Mouse (Mus musculus): ENCODE measurements around the gene Herpud2. TPM values are rescaled to one million over a fixed set of nuclear protein-coding genes. Genes with fewer than 3 reads are reported as not detected.
"Not testable (repeated sequence)": the region's sequence is repeated elsewhere in the genome, so short reads cannot be mapped to it uniquely, and the experiment has no call there.

The Herpud2 gene
- polyA plus RNA-seq, 1 experiment from 2014 or later: 33.4 TPM

DNA sequence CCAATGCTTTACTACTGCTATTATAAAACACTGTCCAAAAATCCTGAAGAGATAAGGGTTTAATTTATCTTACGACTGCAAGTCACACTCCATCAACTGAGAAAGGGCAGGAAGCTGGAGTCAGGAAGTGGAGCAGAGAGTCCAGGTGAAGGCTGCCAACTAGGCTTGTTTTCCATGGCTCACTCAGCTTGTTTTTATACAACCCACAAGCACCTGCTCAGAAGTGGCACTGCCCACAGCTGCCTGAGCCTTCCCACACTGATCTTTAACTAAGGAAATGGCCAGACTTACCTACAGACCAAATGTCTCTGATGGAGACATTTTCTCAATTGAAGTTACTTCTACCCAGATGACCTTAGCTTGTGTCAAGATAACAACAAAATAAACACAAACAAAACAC is 11.3 kb downstream of the Herpud2 start:
- no peak overlapping the region for H3K27ac ChIP-seq (ENCODE audit: low read depth, low read length)
- H3K4me3 ChIP-seq (ENCODE audit: low read depth, low read length): no peak overlapping the region
- H3K9ac ChIP-seq (ENCODE audit: low read length): no peak overlapping the region
- no peak overlapping the region for H3K4me2 ChIP-seq (ENCODE audit: low read depth)
- ATAC-seq (ENCODE audit: insufficient read depth, low FRiP score, low TSS enrichment): no peak
- no peaks in the 10 kb centered on the region for H3K36me3 ChIP-seq (ENCODE audit: control insufficient read depth, insufficient read depth, low read length)
- H3K27me3 ChIP-seq (ENCODE audit: control insufficient read depth, insufficient read depth, low read length): no peaks in the 10 kb centered on the region
- no peaks in the 10 kb centered on the region for H3K9me3 ChIP-seq (ENCODE audit: control insufficient read depth, low read length)
- WGBS: 82% methylated on average over 1 of the region's 1 CpGs
- DNase-seq (ENCODE audit: low spot score): no peak
- no peaks in the 10 kb centered on the region for H3K4me1 ChIP-seq (ENCODE audit: control insufficient read depth, insufficient read depth, low read length)

DNA sequence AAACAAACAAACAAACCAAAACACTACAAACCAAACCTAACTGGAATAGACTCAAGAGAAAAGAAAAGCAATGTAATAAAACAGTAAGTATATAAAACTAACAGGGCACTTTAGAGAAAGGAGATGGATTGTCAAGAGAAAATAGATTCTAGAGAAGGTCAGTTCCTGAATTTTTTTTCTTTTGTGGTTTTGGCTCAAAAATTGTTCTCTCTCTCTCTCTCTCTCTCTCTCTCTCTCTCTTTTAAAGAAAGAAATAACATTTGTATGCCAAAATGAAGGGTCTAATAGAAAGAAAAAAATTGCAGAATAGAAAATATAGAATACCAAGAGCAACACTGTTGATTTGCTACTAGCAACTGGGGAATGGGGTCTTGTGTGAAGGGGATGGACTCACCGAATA is 12.7 kb downstream of the Herpud2 start:
- 95% methylated on average over 1 of the region's 1 CpGs for WGBS
- H3K9me3 ChIP-seq (ENCODE audit: control insufficient read depth, low read length): no peaks in the 10 kb centered on the region
- no peak overlapping the region for H3K4me3 ChIP-seq (ENCODE audit: low read depth, low read length)
- no peaks in the 10 kb centered on the region for H3K27me3 ChIP-seq (ENCODE audit: control insufficient read depth, insufficient read depth, low read length)
- H3K4me2 ChIP-seq (ENCODE audit: low read depth): no peak overlapping the region
- DNase-seq (ENCODE audit: low spot score) (no peak), ATAC-seq (ENCODE audit: insufficient read depth, low FRiP score, low TSS enrichment) (no peak)
- H3K27ac ChIP-seq (ENCODE audit: low read depth, low read length): no peak overlapping the region
- no peaks in the 10 kb centered on the region for H3K4me1 ChIP-seq (ENCODE audit: control insufficient read depth, insufficient read depth, low read length)
- no peaks in the 10 kb centered on the region for H3K36me3 ChIP-seq (ENCODE audit: control insufficient read depth, insufficient read depth, low read length)
- H3K9ac ChIP-seq (ENCODE audit: low read length): no peak overlapping the region

DNA sequence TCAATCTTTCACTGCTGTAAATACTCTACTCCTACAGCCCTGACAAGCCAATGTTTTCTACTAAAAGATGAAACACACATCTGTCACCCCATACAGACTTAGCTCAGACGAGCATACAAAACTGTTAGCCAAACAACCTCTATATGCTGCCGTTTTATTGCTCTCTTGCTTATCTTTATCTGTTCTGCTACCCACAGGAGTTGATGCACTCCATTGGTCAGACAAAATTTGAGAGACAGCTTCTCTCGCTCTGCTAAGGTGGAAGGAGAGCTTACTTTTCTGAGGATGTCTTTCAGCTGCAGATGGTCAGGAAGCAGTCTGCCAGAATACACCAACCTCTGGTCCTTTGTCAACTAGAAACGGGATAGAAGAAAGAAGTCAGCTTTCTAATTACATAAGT is 18.7 kb downstream of the Herpud2 start:
- H3K4me3 ChIP-seq (ENCODE audit: low read depth, low read length): no peak overlapping the region
- 80% methylated on average over 4 of the region's 4 CpGs for WGBS

GRCm38 (mm10) chr9:25132253-25132652 is 19.4 kb downstream of the Herpud2 start:
- Histone ChIP-seq H3K9me3 (ENCODE audit: control insufficient read depth, low read length) (no peaks in the 10 kb centered on the region), H3K4me1 (ENCODE audit: control insufficient read depth, insufficient read depth, low read length) (no peaks in the 10 kb centered on the region), H3K9ac (ENCODE audit: low read length) (no peak overlapping the region)

More for the DNA sequence above, 18.7 kb downstream of the Herpud2 start:
- no peak for ATAC-seq (ENCODE audit: insufficient read depth, low FRiP score, low TSS enrichment)
- H3K4me2 ChIP-seq (ENCODE audit: low read depth): no peak overlapping the region
- no peaks in the 10 kb centered on the region for H3K27me3 ChIP-seq (ENCODE audit: control insufficient read depth, insufficient read depth, low read length)
- H3K27ac ChIP-seq (ENCODE audit: low read depth, low read length): no peak overlapping the region
- H3K9me3 ChIP-seq (ENCODE audit: control insufficient read depth, low read length): no peaks in the 10 kb centered on the region
- no peak for DNase-seq (ENCODE audit: low spot score)
- H3K4me1 ChIP-seq (ENCODE audit: control insufficient read depth, insufficient read depth, low read length): no peaks in the 10 kb centered on the region
- no peaks in the 10 kb centered on the region; the same call in 1 of the 2 replicates for H3K36me3 ChIP-seq (ENCODE audit: control insufficient read depth, insufficient read depth, low read length)
- H3K9ac ChIP-seq (ENCODE audit: low read length): no peak overlapping the region

GRCm38 (mm10) chr9:25124048-25124447 is 27.6 kb downstream of the Herpud2 start:
- DNase-seq (ENCODE audit: low spot score) (no peak), ATAC-seq (ENCODE audit: insufficient read depth, low FRiP score, low TSS enrichment) (no peak)
- no peaks in the 10 kb centered on the region for H3K9me3 ChIP-seq (ENCODE audit: control insufficient read depth, low read length)
- no peaks in the 10 kb centered on the region for H3K36me3 ChIP-seq (ENCODE audit: control insufficient read depth, insufficient read depth, low read length)
- H3K27me3 ChIP-seq (ENCODE audit: control insufficient read depth, insufficient read depth, low read length): no peaks in the 10 kb centered on the region
- H3K4me1 ChIP-seq (ENCODE audit: control insufficient read depth, insufficient read depth, low read length): no peaks in the 10 kb centered on the region
- no peak overlapping the region for H3K4me2 ChIP-seq (ENCODE audit: low read depth)
- H3K4me3 ChIP-seq (ENCODE audit: low read depth, low read length): no peak overlapping the region
- no peak overlapping the region for H3K9ac ChIP-seq (ENCODE audit: low read length)
- no peak overlapping the region for H3K27ac ChIP-seq (ENCODE audit: low read depth, low read length)
- whole genome bisulfite sequencing: 85% methylated on average over 2 of the region's 2 CpGs

More at GRCm38 (mm10) chr9:25132253-25132652, 19.4 kb downstream of the Herpud2 start:
- Histone ChIP-seq H3K4me2 (ENCODE audit: low read depth) (no peak overlapping the region), H3K36me3 (ENCODE audit: control insufficient read depth, insufficient read depth, low read length) (no peaks in the 10 kb centered on the region; the same call in 1 of the 2 replicates), H3K4me3 (ENCODE audit: low read depth, low read length) (no peak overlapping the region), H3K27ac (ENCODE audit: low read depth, low read length) (no peak overlapping the region), H3K27me3 (ENCODE audit: control insufficient read depth, insufficient read depth, low read length) (no peaks in the 10 kb centered on the region)
- ATAC-seq (ENCODE audit: insufficient read depth, low FRiP score, low TSS enrichment) (no peak), DNase-seq (ENCODE audit: low spot score) (no peak)

GRCm38 (mm10) chr9:25123590-25123989 is 28.0 kb downstream of the Herpud2 start:
- 94% methylated on average over 1 of the region's 1 CpGs for WGBS
- not testable (repeated sequence) for H3K4me2 ChIP-seq (ENCODE audit: low read depth); H3K36me3 ChIP-seq (ENCODE audit: control insufficient read depth, insufficient read depth, low read length)

GRCm38 (mm10) chr9:25104638-25105037 is 47.0 kb downstream of the Herpud2 start:
- Histone ChIP-seq H3K9ac (ENCODE audit: low read length) (no peak overlapping the region), H3K36me3 (ENCODE audit: control insufficient read depth, insufficient read depth, low read length) (no peaks in the 10 kb centered on the region; the same call in 1 of the 2 replicates), H3K4me2 (ENCODE audit: low read depth) (no peak overlapping the region), H3K27ac (ENCODE audit: low read depth, low read length) (no peak overlapping the region), H3K4me1 (ENCODE audit: control insufficient read depth, insufficient read depth, low read length) (no peaks in the 10 kb centered on the region), H3K4me3 (ENCODE audit: low read depth, low read length) (no peak overlapping the region), H3K27me3 (ENCODE audit: control insufficient read depth, insufficient read depth, low read length) (no peaks in the 10 kb centered on the region), H3K9me3 (ENCODE audit: control insufficient read depth, low read length) (no peaks in the 10 kb centered on the region; the same call in 1 of the 2 replicates)
- peak; percentile 35 for DNase-seq (ENCODE audit: low spot score)
- ATAC-seq (ENCODE audit: insufficient read depth, low FRiP score, low TSS enrichment): peak; percentile 69; the same call in 1 of the 2 replicates

More at GRCm38 (mm10) chr9:25123590-25123989, 28.0 kb downstream of the Herpud2 start:
- H3K4me1 ChIP-seq (ENCODE audit: control insufficient read depth, insufficient read depth, low read length); H3K27ac ChIP-seq (ENCODE audit: low read depth, low read length); H3K9me3 ChIP-seq (ENCODE audit: control insufficient read depth, low read length); ATAC-seq (ENCODE audit: insufficient read depth, low FRiP score, low TSS enrichment); DNase-seq (ENCODE audit: low spot score); H3K4me3 ChIP-seq (ENCODE audit: low read depth, low read length); H3K9ac ChIP-seq (ENCODE audit: low read length); H3K27me3 ChIP-seq (ENCODE audit: control insufficient read depth, insufficient read depth, low read length): not testable (repeated sequence)

GRCm38 (mm10) chr9:25102881-25103280 is 48.7 kb downstream of the Herpud2 start:
- 84% methylated on average over 1 of the region's 1 CpGs for WGBS
- no peak overlapping the region for H3K4me2 ChIP-seq (ENCODE audit: low read depth)

DNA sequence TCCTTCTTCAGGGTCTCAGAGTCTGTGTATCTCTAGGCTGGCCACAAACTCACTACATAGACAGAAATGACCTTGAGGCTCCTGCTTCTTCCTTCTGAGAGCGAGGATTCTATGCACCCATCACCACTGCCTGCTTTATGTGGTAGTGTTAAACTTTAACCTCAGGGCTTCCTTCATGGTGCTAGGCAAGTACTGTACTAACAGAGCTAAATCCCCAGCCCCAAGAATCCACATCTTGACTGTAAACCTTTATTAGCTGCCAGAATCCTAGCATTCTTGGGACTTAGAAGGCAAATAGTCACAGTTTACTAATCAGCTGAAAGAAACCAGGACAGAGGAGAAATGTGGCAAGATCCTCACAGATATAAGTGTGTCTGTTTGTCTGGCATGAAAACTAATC is 60.8 kb downstream of the Herpud2 start:
- Histone ChIP-seq H3K9ac (ENCODE audit: low read length) (no peak overlapping the region), H3K27ac (ENCODE audit: low read depth, low read length) (no peak overlapping the region), H3K4me1 (ENCODE audit: control insufficient read depth, insufficient read depth, low read length) (no peaks in the 10 kb centered on the region), H3K27me3 (ENCODE audit: control insufficient read depth, insufficient read depth, low read length) (no peaks in the 10 kb centered on the region), H3K4me3 (ENCODE audit: low read depth, low read length) (no peak overlapping the region), H3K4me2 (ENCODE audit: low read depth) (no peak overlapping the region), H3K9me3 (ENCODE audit: control insufficient read depth, low read length) (no peaks in the 10 kb centered on the region), H3K36me3 (ENCODE audit: control insufficient read depth, insufficient read depth, low read length) (no peaks in the 10 kb centered on the region)
- 56% methylated on average over 1 of the region's 1 CpGs for WGBS
- DNase-seq (ENCODE audit: low spot score) (no peak), ATAC-seq (ENCODE audit: insufficient read depth, low FRiP score, low TSS enrichment) (no peak)

More at GRCm38 (mm10) chr9:25102881-25103280, 48.7 kb downstream of the Herpud2 start:
- Histone ChIP-seq H3K9ac (ENCODE audit: low read length) (no peak overlapping the region), H3K9me3 (ENCODE audit: control insufficient read depth, low read length) (no peaks in the 10 kb centered on the region; the same call in 1 of the 2 replicates), H3K36me3 (ENCODE audit: control insufficient read depth, insufficient read depth, low read length) (no peaks in the 10 kb centered on the region; the same call in 1 of the 2 replicates), H3K27ac (ENCODE audit: low read depth, low read length) (no peak overlapping the region), H3K4me1 (ENCODE audit: control insufficient read depth, insufficient read depth, low read length) (no peaks in the 10 kb centered on the region), H3K27me3 (ENCODE audit: control insufficient read depth, insufficient read depth, low read length) (no peaks in the 10 kb centered on the region), H3K4me3 (ENCODE audit: low read depth, low read length) (no peak overlapping the region)
- DNase-seq (ENCODE audit: low spot score) (no peak), ATAC-seq (ENCODE audit: insufficient read depth, low FRiP score, low TSS enrichment) (no peak)
